Mouse (Mus musculus) layer of hippocampus, adult 9-10 months (tissue): ENCODE measurements around the gene Mras.

Experiments used
- DNase-seq: peaks from one replicate; pipeline ENCODE4 v3.0.0; 2022; ENCODE audit warnings: low spot score

Mras gene

DNA sequence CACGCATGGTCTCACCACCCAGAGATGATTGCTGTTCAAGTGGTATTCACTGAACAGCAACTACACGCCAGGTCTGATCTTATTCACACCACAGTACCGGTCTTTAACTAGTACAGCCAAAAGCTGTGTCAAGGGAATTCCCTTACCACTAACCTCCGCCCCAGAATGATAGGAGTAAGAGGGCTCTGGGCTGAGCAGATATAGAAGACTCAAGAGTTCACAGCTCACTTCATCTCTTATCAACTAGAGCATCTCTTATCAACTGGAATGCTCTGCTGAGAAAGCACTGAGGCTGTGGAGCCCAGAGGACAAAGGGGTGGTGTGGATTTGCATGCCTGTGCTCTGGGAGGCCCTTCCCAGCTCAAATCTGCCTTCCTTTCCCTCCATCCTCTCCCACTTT lies 25.4 kb downstream of the Mras start:
- DNase-seq = no peak

DNA sequence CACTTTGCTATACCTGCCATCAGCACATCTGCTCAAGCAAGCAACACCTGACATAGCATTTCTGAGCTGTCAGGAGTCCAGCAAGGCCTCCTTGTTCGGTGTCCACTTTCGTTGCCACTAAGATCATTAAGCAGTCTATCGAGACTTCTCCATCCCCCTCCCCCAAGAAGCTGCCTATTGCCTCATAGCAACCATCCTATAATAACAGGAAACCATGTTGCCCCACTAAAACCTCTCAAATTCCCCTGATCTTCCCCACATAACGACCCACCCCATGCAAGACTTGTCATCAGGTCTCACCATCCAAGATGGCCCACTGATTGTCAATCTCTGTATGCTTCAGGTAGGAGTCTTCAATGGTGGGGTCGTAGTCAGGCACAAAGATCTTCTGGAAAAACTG lies 26.1 kb downstream of the Mras start:
- DNase-seq = no peak

DNA sequence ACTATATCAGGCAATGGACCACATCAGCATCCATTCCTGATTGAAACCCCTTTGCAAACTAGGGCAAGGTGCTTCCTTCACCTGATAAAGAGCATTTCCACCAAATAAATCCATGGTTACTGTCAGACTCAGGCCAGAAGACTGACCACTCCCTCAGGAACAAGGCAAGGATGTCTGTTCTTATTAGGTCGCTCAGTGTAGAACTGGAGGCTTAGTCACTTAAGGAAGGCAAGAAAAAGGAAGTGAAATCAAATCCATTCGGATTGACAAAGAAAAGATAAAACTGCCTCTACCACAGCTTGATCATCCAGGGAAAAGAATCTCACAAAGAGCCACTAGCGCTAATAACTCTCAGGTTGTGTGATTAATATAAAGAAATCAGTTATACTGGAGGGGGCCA lies 27.9 kb downstream of the Mras start:
- no peak for DNase-seq

DNA sequence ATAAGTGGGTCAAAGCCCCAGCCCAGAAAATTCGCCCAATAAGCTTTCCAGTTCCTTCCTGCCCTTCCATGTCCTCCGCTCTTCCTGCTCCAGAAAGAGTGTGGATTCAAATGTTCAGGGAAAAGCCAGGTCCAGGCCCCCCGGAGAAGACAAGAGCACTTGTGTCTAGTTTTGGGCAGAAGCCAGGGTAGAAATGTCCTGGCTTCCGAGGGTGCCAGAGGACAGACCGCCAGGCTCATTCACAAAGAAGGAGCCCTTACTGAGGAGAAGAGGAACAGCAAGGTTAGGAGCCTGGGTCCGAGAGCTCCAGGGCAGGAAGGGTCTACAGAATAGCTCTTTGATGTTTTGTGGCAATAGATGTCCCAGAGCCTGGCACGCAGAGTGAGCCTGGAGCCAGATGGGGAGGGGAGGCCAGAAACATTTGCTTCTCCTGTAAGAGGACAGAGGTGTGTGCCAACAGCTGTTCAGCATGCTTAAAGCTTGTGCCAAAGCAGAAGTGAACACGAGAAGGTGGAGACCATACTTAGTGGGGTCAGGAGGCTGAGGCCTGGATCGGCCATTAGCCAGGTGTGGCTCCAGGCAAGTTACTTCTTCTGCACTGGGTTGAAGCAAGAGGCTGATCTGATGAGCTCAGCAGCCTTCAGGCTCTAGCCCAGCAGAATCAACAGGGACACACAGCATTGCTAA lies 35.8 kb downstream of the Mras start:
- DNase-seq = no peak

DNA sequence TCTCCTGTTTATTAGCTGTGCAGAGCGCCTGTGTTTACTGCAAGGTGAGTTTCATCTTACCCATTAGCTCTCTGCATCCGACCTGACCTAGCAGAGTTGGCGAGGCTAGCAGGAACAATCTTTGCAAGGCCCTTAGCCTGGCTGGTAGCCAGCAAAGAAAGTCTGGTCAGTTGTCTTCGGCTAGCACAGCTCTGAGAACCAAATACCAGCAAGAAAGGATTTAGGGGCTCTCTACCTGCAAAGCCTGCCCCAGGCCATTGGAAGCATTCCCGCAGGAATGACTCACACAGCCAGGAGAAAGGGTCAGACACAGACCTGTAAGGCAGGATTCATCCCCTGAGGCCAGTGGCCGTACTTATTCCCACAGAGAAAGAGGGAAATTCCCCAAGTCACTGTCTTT lies 36.4 kb downstream of the Mras start:
- no peak for DNase-seq

DNA sequence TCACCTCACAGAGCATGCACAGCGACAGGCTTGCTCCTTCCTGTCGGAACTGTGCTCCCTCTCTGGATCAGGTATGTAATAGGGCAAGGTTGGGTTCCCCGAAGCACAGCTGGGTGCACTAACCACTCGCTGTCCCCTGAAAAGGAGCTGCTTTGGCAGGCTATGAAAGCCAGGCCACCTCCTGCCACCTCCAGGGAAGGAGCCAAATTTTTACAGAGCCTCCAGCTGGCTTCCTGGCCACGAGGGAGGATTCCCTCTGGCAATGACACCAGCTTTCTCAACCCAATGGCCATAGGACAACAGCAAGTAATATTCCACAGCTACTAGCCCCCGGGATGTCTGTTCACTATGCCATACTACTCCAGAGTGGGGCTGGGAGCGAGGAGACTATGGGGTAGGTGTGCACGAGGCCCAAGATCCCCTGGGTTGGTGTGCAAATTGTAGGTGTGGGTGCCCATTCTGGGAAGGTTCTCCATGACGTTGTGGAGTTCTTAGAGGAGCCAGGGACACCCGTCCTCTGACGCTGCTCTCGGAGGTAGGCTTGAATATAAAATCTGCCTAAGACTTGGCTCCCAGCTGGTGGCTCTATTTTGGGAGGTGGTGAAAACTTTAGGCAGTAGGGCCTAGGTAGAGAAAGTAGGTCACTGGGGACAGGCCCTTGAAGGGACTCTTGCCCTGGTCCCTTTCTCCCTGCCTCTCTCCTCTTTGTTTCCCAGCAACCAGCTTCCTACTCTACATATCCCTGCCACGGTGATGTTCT lies 39.9 kb downstream of the Mras start:
- no peak for DNase-seq

DNA sequence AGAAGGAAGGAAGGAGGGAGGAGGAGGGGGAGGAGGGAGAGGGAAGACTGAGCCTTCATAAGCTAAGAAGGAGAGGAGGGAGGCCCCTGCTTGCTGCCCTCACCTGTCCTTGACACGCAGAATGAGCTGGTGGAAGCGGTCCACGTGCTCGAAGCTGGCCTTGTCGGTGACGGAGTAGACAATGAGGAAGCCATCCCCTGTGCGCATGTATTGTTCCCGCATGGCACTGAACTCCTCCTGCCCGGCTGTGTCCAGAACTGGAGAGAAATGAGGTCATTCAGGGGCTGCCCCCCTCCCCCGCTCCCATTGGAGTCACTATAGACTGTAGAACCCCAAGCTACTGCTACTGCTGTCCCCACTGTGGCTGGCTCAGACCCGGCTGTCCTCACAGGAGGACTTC lies 42.8 kb downstream of the Mras start:
- no peak for DNase-seq

DNA sequence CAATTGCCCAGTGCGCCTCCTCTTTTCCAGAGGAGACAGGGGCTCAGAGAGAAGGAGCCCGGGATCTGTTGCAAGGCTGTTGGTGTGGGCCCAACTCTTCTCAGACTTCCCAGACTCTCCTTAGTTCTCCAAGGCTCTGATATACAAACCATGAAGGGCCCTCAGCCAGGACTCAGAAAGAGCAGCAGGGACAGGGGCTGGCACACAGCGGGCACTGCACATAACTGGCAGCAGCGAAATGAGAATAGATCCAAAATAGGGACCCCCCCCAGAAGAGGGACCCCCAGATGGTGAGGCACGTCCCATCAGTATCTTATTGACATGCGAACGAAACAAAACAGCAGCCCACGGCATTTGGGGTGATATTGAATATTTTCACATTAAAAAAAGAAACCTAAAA lies 44.0 kb downstream of the Mras start:
- DNase-seq = no peak

DNA sequence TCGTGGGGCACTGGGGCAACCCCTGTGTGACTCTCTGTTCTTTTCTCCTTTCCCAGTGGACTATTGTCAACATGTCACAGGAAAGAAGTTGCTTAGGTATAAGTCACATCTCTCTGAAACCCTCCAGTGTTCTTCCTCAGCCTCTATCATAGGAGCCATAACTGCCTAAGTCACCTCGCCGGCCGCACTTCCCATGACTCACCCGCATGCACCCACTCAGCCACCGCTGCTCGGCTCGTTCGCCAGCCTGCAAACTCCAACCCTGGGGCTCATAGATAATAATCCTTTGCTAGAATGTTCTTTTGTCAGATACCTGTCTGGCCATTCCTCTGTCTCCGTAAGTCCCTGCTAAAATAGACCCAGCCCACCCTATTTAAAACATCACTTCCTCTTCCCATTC lies 45.6 kb downstream of the Mras start:
- no peak for DNase-seq

DNA sequence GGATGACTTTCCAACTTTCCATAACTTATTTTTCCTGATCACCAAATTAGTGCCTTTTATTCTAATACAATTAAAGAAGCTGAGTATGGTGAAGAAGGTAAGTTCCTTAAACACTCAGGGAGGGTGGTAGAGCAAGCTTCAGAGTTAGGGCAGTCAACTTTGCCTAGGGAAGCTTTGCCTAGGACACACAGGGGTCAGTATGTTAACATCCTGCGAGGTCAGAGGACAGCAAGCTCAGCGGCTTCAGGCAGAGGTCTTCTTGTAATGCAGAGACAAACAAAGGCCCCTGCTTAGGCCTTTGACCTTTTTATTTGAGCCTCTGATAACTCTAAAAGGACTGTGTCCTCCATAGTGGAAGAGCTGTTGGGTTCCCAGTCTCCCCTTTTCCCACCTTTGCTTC lies 46.5 kb downstream of the Mras start:
- DNase-seq = no peak

DNA sequence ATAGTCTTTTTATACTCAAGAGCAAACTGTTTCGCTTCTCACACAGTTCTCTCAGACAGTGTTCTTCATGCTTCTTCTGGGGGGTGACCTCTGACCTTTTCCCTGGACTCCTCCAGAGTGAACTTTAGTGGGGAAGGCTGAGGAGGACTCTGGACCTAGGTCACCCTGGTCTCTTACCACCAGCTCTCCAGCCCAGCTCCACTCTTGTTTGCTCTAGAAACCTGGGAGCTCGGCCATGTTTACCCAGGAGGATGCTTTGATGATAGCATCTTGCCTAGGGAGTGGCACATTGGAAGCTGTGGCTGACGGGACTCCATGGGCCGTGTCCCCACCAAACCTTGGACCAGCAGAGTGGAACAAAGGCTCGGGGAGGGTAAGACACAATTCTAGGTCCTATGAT lies 47.0 kb downstream of the Mras start:
- DNase-seq = no peak

DNA sequence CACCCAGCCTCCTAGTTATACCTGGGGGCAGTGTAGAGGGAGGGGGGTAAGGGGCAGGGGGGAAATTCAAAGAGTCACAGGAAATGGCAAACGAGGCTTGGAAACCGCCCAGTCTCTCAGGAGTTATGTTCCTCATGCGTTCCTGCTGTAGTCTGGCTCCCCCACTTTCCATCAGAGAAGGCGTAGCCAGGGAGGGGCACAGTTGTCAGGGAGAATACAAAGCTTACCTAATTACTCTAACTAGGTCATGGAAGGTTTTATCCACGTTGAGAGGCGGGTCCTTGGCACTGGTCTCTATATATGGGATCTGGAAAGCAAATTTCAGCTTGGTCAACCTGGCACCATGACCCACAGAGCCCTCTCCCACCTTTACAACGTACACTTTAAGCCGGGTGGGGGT lies 47.7 kb downstream of the Mras start:
- DNase-seq = no peak

DNA sequence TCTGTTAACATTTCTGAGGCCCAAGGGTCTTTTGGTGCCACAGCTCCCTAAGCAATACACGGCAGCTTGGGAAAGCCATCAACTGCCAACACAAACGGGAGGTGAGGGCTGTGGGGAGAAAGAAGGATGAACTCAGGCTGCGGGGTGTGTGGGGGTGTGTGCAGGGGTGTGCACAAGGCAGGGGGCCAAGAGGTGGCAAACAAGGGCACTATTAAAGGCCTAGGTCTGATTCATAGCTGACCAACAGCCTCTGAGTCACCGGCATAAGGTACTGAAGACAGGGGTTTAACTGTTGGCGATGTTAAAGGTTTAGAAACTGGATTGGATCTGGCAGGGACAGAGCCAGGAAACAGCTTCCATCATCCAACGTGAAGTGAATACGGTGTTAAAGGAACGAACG lies 48.3 kb downstream of the Mras start:
- no peak for DNase-seq

DNA sequence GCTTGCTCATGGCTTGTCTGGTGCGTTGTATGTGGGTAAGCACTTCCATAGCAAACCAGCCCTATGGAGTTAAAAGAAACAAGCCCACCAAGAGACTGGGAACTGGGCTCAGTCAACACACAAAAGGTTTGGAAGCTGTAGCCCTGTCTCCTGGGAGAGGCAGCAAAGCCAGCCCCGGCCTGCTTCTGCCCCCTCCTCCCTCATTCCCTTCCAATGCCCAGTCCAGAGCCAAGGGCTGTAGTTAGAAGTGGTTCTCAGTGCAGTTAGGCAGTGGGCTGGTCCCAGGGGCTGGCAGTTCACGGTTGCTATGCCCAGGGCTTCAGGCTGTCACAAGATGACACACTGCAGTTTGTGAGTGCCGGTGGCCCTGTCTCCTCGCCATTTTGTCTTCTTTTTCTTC lies 49.1 kb downstream of the Mras start:
- no peak for DNase-seq

DNA sequence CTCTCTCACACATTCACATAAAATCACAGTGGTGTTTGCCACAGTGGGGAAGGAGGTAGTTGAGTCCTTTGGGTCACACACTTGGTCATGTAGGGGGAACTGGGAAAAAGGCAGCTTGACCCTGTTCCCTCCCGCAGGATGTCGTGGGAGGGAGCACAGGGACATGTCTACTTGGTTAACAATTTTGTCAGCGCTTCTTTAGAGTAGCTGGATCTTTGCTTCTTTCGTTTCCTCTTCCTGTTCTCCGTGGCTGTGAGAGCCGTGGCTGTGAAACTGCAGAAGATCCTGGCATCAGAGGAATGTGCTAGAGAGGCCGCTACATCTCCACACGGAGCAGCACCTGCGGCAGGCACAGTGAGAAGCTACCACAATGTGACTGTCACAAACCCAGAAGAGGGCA lies 54.6 kb downstream of the Mras start:
- DNase-seq = no peak

DNA sequence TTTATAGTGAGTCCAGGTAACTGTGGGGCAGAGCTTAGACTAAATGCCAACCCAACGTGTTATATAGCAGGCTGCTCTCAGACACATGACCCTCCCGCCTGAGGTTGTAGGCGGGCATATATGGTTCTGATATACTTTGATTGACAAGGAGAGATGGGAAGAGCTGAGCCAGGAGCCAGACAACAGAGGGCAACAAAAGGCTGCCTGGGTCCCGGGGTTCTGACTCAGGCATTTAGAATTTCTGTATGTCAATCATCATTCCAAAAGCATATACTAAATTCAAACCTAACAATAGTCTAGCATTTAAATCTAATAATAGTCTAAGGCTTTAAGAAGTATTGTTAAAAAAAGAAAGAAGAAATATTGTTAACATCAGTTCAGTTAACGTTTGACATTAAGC lies 58.0 kb downstream of the Mras start:
- no peak for DNase-seq

DNA sequence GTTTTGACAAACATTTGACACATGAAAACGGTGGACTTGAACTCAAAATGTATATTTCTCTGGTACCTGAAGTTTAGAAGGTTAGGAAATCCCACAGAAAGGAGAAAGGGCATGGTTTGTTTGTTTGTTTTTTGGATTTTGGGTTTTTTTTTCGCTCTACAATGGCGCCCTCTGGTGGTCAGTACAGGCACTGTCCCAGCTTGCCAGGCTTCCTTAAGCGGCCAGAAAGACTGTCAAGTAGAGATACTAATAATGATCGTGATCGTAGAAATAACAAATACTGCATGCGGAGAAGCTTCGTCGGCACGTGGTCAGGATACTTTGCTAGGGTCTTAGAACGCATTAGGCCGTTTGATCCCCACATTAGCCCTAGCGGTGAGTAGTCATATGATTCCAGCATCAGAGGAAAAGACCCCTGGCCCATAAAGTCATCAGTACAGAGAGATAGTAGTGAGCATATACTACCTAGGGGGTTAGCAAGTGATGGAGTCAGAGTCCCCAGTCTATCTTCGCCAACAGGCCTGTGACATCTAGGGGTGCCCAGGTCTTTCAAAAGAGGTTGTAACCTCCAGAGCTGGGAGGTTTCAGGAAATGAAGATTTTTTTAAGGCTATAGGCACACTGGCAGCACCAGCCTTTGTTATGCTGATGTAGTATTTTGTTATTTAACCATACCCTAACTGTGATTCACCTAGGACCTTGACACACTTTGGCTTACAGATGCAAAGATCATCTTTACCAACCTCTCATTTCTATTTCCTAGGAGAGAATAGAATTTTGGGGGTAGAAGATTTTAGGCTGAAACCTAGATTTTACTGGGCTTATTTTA lies 60.4 kb downstream of the Mras start:
- peak; percentile 58 for DNase-seq

DNA sequence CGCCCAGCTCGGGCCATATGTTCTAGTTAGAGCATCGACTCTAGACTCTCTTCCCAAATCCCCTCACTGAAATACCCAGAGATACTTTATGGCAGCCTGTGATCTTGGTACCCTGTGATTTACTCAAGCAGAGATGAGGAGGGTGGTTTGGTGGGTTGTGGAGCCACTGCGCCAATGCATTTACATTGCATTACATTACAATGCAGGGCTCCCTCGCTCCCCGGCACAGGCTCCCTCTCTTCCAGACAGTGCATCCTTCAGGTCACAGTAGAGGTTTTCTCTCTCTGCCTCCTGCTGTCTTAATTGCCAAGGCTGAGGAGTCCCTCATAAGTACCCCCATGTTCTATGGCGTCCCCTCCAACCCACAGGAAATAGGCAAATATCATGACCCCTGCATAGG lies 68.8 kb downstream of the Mras start:
- no peak for DNase-seq

DNA sequence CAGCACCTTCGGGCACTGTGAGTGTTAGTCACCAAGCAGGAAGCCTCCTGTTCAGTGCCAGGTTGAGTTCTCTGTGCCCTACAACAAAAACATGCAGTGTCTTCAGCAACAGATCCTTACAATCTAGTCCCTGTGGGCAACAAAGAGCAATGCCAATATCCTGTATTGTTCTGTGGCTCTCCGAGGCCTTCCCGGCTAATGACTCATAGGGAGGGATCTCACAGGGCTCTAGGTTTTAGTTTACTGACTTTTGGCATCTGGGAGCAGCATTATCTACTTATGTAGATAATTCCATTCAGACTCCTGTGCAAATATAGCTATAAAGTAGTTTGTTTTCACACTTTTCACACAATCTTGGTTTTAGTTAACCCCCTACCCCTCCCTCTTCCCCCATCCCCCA lies 71.3 kb downstream of the Mras start:
- DNase-seq = no peak

DNA sequence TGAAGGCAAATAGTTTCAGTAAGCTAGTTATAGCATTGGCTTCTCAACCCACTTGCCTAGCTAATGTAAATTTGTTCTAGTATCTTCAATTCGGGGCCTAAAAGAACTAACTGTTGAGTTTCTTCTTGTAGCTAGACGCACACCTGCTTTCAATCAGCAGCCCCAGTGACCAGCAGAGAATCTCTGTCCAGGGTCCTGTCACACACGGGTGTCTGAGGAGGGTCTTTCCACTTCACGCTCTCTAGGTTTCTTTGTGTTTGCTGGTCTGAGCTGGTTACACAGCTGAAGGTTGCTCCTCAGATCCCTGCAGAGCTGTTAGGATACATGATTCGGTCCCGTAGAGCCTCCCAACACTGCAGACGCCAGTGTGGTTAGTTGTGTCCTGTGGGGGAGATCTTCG lies 74.1 kb downstream of the Mras start:
- DNase-seq = no peak

DNA sequence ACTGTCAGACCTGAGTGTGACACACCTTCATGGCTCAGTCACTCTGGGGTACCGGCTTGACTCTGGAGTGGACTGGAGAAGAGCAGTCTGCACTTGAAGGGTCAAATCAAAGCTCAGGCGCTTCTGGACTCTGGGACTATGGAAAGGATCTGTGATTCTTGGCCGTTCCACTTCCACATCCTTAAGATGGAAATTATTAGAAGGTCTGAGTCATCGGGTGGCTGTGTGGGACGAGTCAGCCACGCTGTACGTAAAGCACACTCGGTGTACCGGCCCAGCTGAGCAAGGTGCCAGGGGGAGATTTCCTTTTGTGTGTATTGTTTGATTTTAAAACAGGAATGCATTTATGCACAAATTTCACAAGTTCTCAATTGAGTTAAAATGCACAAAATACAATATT lies 75.2 kb downstream of the Mras start:
- no peak for DNase-seq

DNA sequence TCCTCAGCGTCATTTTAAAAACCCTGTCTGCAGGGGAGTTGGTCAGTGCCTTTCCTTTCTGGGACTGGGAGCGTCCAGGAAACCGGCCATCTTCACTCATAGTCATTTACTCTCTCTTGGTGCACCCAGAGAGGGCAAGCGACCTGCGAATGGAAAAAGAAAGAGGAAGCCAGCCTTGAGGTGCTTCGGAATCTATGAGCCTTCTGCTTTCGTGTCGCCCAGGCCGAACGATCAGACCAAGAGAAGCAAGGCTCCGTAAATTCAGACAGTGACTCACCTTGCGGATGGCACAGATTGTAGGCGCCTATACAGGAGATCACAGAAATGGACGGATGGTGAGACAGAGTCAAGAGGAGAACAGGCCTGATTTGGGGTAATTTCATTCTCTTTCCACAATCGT lies 78.2 kb downstream of the Mras start:
- no peak for DNase-seq
